Mouse (Mus musculus) mouse embryonic stem cell (cell line): ENCODE results near the gene Exoc4.

ENCODE experiments used
- in situ Hi-C, 2 experiments: fragments of 300-500 bp; cut with MboI; formaldehyde crosslinking; loops; 1 replicate in 1 of 2; 3 replicates in 1 of 2; pipeline ENCODE4 v1.14.3; 2019 to 2020; ENCODE audit warnings: low sequenced_read_pairs in 2 of 2, low pct_unique_long_range_greater_than_20kb in 1 of 2, mixed read lengths in 1 of 2; ENCODE audit not compliant: unreplicated experiment in 1 of 2

The Exoc4 gene

DNA sequence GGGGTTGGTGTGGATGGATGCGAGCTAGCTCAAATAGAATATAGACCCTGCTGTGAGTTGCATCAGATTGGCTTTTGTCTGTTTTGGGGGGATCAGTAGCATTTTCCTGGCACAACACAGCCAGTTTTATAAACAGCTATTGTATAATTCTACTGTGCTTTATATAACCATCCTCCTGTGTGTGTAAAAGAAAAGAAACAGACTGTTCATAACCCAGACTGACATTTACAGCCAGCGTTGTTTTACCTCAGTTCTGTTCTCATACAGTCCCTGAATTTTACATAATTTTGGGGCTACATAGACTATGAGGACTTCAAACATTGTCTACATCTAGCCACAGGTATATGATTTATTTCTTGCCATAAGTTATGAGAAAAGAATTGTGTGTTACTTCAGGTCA lies 204.9 kb downstream of the Exoc4 start:
- in situ Hi-C loops: no loop called here

DNA sequence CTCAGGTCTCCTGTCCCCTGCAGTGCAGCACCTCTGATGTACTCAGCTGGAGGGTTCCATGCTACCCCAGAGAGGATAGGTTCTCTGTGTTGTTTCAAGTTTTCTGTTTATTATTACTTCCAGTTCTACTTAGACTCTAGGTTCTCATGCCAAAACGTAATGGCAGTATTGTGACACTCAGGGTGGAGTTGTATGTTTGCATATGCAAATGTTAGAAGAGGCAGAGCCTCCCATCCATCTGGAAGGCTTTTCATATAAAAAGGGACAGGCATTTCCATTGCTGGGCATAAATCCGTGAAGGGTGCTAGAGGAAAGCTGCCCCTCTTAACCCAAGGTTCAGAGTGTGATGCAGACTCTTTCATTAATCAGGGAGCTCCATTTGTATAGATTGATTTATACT lies 205.5 kb downstream of the Exoc4 start:
- in situ Hi-C loops: no loop called here

DNA sequence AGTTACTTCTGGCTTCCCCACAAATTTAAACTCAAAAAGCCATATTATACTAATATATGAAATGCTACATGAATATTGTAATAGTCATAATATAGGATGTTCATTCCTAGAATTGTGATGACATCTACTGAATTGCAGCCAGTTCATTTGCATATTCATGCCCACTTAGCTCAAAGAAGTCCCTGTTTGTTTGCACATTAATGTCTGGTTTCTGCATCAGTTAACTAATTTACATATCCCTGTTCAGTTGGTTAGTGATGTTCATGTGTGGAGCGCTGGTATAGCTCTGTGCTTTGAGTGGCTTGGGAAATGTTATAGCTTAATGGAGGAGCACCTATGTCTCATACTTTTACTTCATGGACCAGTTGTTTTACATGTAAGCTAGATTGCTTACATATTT lies 206.4 kb downstream of the Exoc4 start:
- in situ Hi-C loops: no loop called here

DNA sequence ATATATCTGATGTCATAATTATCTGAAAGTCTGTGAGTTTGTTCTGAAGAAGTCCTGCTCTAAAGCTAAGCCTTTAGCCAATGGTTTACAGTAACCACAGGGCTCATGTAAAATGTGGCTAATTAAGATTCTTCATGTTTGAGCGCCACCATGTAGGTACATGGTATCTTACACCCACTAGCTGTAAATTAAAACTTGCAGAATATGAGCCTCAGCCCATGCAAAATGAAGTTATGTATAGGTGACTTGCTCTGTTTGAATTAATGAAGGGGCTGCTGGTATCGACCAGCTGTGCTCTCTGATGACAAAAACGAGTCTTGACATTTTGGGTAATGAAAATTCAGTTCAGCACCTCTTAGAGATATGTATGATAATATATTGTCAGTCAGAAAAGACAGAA lies 216.0 kb downstream of the Exoc4 start:
- in situ Hi-C loops: no loop called here

DNA sequence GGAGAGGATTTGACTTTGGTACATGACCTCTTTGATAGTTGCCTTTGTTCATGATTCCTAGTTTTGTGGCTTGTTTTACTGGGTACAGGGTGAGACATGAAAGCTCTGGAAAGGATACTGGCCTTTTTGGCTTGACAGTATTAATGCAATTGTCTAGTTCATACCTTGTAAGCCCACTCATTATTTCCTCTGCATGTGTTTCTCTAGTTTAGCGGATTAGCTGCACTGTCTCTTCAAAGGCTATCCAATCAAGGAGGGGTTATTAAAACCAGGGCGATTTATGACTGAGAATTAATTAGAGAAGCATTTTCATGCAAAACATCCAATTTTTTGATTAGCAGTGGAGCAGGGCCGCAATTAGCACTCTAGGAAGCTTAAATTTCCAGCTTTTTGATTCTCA lies 216.5 kb downstream of the Exoc4 start:
- in situ Hi-C loops: no loop called here

DNA sequence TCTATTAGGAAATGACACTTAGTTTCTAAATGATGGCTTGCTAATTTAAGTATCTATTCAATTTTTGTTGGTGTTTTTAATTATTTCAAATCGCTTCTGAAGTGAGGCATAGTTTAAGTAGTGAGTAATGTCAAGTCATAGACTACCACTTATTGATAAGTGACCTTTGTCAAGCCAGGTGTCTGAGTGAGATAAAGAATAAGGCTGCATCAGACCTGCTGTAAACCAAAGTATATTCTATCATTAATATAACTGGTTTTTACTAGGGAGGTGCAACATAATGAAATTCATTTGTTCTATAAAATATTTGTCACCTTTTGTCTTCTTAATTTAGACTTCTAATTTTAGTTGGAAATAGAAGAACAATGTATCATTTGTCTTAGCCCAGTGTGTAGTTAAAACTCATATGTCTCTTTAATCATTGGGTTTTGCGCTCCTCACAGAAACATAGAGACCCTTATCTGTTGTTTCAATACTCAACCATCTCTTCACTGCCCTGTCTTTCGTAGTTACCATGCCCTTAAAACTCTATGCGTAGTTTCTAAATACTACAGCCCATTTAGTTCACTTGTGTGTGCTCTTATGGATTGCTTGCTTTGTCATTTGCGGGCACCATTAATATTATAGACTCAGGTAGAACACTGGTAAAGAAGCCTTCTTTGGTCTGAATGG lies 217.4 kb downstream of the Exoc4 start:
- in situ Hi-C loops: no loop called here

DNA sequence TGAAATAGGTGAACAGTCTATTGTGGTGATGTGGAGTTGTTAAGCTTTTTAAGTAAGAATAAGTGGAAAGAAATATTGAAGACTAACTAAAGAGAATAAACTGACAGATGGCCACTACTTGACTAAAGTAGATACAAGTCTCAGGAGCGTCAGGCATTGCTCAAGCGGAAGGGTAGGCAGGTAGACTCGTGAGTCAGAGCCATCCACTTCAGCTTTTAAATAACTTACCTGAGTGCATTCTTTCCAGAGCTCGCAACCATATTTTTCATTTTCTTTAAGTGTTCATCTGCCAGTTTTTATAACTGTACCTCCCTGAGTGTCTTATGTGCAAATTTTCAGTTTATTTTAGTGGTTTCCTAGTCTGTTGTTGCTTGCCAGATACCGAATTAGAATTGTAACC lies 219.6 kb downstream of the Exoc4 start:
- in situ Hi-C loops: no loop called here

DNA sequence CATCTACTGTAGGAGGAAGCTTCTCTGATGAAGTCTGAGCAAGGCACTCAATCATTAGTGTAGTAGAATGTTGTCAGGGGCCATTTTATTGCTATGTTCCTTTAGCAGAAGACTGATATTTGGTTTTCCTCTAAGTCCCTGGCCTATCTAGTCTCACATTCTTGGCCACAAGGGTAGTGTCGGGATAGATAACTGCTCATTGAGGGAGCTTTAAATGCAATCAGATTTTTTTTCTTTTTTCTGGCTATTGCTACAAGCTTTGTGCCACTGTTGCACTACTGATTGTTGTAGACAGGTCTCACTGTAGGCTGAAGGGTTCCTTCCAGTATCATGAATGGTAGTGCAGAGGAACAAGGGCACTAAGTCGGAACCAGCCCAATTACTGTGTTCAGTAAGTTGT lies 227.2 kb downstream of the Exoc4 start:
- in situ Hi-C loops: no loop called here

DNA sequence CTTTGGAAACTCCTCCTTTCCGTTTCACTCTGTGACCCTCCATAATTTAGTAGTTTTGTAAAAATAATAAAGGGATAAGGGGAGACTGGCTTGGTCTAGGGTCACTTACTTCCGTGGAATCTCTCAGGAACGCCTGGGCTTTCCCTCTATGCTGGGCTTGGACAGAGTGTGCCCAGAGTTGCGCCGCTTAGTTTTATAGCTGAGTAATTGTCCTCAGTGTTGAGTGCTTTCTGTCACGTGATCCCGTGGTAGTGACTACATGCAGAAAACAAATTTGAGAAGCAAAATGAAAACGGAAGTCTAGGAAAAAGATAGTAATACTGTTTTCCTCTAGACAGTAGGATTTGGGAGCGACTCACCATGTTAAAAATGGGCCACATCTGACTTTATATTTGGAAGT lies 235.7 kb downstream of the Exoc4 start:
- in situ Hi-C loops: no loop called here

DNA sequence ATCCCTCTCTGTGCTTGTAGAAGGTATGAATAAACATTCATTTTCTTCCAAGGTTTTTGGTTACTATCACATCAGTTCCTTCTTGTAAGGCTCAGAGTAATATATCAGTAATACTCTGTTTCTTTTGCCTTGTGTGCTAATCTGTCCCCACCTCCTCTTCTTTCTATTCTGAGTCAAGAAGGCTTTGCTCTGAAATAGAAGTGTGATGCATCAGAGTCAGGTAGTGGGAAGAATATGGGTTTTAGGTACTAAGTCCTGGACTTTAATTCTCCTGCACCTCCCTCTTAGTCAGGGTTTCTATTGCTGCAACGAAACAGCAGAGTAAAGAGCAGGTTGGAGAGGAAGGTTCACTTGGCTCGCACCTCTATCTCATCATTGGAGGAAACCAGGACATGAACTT lies 240.9 kb downstream of the Exoc4 start:
- in situ Hi-C loops: no loop called here

DNA sequence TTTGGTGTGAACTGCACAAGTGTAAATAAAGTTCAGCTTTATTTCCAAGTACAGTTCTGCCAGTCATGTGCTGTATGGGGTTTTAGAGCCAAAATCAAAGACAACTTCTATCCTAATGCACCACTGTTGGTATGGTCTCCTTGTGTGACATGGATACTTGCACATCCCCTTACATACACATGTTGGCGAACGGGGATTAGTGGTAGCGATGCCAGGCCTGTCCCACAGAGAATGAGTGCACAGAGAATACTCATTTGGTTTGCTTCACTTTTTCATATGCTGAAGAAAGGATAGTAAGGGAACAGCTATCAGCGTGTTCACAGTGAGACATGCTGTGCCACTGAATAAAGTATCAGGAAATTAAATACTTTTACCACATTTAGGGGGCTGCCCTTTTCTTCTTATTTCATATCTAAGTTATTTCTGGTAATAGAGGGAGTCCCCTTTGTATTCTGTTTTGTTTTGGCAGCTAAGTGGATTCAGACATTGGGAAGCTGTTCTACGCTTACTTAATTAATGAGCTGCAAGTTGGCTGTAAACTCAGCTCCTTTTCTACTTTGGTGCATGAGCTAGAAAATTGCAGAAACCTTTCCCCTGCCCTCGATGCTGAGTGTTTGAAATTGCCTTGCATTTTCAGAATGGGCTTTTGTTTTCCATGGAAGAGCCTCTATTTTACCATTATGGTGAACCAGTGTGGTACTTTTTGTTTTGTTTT lies 247.4 kb downstream of the Exoc4 start:
- in situ Hi-C loops: no loop called here

DNA sequence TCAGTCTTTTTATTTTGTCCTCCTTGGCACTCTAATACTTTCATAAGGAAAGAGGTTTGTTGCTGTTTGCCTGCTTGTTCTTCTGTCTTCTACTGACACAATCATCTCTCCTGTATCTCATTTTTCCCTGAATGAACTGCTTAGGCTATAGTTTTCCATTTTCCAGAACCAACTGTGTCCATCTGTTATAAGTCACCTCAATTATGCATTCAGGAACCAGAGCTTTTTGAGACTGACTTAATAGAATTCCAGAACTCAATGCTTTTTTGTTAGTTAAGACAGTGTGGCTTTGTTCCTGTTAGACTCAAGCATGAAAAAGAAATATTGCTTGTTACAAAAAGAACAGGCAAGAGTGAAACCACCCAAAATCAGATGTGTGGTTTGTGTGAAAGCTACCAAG lies 248.5 kb downstream of the Exoc4 start:
- in situ Hi-C loops: no loop called here

DNA sequence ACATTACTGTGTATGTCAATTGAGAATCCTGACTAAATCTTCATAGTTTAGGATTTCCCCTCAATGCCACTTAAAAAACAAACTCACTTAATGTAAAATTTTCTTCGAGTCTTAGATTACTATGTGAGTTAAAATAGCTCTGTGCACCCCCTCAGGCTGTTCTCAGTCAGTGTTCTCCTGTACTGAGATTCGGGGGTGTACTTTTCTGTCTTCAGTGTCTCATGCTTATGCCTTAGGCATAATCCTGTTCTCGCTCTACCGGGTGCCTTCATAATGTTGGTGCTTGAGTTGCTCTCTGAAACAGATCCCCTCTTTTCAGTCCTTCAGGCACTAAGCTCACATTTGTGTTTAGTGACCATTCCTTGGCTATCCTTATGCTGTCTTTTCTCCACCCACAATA lies 253.5 kb downstream of the Exoc4 start:
- in situ Hi-C loops: no loop called here

DNA sequence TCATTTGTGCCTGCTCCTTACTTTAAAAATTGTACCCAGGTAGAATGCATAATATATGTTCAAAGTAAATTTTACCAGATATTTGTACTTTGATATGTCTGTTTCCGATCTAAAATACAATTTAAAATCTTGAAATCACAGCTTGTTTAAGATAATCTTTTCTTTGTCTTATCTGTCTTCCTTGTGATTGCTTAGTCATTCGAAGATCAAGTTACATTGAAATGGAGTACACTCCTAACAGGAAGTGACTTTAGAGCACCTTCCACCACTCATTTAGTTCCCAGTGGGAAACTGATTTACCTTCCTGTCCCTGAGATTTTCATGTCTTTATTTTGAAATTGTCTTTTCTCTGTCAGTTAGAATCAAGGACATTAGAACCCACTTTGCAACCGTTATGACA lies 254.5 kb downstream of the Exoc4 start:
- in situ Hi-C loops: no loop called here

DNA sequence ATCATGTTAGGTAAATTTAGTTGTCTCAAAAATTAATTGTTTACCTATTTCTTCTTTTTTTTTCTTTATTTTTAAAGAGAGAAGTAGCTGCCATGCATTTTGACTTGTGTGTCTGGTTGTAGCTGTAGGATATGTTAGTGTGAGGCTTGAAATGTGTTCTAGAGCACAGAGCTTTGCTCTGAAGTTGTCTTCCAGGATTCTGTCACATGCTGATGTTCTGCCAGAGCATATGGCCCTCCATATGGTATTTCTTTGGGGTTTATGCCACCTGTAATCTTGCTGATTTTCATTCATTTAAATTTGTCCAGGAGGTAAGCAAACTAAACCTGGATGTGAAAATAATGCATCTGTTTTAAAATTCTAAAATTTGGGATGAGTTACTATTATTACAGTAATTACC lies 258.2 kb downstream of the Exoc4 start:
- in situ Hi-C loops: no loop called here

DNA sequence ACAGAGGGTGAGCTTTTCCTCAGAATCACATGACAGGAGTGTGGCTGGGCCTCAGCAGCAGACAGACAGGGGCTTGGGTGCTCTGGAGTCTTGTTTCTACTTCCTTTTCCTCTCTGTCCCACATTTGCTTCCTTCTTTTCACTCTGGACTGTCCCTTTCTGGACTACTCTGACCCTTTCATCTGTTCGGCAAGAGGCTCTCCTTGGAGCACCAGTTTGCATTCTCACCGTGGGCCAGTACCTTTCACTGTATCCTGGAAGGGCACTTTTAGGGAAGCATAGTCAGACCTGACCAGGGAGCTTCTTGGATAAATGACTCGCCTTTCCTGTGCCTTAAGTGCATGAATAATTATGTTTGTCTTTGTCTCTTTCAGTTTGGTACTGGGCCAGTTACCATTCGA lies 266.5 kb downstream of the Exoc4 start:
- in situ Hi-C loops: no loop called here

DNA sequence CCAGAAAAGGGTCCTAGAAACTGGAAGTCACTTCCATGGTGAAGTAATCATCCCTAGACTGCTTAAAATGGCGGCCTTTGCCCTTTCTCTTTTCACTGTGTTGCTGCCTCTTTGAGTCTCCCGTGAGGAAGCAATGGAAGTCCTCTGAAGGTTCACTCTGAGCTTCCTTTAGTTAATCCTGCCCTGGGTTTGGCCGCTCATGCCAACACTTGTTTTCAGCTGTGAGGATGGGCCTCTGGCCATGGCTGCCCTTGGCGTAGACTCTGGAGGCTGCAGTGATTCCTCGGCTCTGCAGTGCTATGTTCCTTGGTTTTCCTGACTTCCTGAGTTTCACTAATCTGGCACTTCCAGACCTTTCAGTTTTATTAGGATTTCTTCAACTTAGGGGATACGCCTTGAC lies 267.9 kb downstream of the Exoc4 start:
- in situ Hi-C loops: no loop called here

DNA sequence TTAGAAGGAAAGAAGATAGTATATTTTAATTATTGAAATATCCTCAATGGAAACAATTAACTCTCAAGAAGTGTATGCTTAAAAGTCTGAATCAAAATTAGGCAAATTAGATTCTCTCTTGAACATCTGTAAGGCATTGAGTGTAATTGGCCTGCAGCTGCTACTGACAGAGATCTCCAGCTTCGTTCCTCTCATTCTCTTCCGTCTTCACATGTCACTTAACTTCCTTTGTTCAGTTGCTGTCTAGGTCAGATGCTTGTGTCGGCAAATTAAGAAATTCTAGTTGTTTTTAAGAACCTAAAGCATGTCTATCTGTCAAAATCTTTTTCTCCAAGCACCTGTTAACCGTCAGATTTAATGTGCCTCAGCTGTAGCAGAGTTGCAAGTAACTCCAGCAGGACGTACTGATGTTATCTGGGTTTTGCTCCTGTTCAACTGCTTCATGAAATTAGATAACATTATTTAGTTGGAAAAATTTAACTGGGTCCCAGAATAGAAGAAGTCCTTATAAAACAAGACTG lies 269.1 kb downstream of the Exoc4 start:
- in situ Hi-C loops: no loop called here

DNA sequence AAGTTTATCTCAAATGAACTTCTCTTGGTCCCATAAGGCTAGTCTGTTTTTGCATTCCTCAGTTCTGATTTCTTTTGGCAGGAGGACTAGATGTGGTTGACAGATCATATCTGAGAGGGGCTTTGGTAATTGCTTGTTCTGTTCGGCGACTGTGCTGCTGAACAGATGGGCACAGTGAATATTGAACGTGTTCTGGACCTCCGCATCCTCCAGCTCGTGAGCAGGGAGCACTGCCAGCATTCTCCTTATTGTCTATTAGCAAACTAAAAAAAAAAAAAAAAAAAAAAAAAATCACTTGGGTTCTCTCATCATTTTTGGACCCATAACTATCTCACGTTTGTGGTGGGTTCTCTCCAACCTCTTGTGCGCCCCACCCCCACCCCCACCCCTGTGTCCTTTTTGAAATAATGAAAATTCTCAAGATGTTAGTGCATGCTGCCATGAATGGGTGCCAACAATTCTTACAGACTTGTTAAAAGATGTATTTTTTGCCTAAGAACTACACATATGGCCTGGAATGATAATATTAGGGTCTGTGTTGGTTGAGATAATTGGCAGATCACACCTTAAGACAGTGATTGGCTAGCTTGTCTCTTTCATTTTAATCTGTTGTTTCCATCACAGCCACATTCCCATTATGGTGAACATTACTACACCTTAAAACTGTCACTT lies 276.9 kb downstream of the Exoc4 start:
- in situ Hi-C loops: no loop called here

DNA sequence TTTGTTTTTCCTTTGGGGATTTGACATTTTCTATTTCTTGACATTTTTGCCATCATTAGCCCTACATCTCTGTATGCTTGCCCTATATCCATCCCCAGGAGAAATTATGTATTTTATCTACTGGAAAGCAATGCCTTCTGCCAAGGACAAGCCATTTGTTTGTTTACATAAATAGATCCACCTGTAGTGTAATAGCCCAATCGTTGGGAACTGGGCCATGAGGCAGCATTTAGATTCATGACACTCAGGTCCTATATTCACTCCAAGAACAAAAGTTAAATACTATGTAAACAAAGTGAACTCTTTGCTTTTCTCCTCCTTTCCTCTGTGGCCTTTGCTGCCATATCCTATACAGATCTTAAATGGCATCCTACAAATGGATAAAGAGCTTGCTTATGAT lies 291.5 kb downstream of the Exoc4 start:
- in situ Hi-C loops: no loop called here
